Mouse (Mus musculus): ENCODE measurements at regions not wholly inside any gene's neighbourhood (a gene's known extent, or its start where the extent isn't known, plus 50 kb on each side); places are given as distances from the start of the nearest gene placed in this dataset.

DNA sequence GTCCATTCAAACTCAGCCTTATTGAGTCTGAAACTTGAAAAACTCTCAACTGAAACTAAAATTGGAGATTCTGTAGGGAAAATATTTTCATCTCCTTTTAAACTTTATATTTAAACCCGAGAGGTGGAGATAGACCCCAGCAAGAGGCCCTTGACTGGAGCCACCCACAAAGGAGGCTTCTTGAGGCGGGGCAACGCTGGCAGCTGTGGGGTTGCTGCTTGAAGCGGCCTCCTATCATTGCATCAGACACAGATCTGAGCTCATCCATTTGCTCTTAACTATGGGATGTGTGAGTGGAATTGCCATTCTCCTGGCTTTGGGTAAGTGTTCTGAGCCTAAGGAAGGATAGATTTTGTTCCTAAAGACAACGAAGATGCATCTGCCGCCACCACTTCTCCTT is 378.2 kb downstream of the Dad1 start:
- TF ChIP-seq CTCF (IDR thresholded peaks at IDR 0.05; ENCODE audit: borderline replicate concordance, insufficient read depth, low read length) = no peak
- TF ChIP-seq POLR2A (IDR thresholded peaks at IDR 0.05; ENCODE audit: low read depth, low read length) = no peak
- no peak overlapping the region for H3K27ac ChIP-seq (ENCODE audit: insufficient read depth, low read length)
- H3K4me3 ChIP-seq (ENCODE audit: insufficient read depth, low read length) = no peak overlapping the region
- no peaks in the 10 kb centered on the region for H3K4me1 ChIP-seq (ENCODE audit: control insufficient read depth, insufficient read depth, low read length)

DNA sequence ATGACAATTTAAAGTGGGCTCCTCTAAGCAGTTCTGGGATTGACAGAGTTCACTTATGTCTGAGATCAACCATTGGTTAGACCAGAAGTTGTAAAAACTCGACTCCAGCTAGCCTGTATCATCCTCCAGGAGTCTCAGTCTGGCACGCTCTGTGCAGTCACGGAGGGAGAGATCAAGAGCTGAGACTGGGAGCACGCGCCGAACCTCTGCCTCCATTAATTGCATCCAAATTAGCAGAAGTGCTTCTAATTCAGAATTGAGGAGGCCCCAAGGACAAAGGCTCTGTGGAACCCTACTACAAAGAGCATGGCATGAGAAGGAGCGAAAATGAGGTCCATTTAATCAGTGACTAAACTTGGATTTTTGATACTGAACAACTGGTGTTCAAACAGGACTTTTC is 406.9 kb downstream of the Dad1 start:
- TF ChIP-seq CTCF (IDR thresholded peaks at IDR 0.05; ENCODE audit: borderline replicate concordance, insufficient read depth, low read length) (no peak), POLR2A (IDR thresholded peaks at IDR 0.05; ENCODE audit: low read depth, low read length) (no peak)
- no peak overlapping the region for H3K4me3 ChIP-seq (ENCODE audit: insufficient read depth, low read length)

DNA sequence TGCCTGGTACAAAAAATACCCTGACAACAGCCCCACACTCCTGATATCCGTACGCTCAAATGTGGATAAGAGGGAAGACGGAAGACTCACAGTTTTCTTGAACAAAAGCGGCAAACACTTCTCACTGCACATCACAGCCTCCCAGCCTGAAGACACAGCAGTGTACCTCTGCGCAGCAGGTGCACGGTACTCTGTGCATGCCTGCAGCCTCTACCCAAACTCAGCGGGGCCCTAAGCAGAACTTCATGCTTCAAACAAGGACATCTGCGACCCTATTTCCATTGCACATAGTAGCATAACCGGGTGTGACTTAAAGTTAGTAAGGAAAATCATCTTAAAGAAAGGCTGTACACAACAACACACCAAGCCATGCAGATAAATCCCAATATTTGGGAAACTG is 408.3 kb downstream of the Dad1 start:
- no peak overlapping the region for H3K27ac ChIP-seq (ENCODE audit: insufficient read depth, low read length)
- no peaks in the 10 kb centered on the region for H3K4me1 ChIP-seq (ENCODE audit: control insufficient read depth, insufficient read depth, low read length)
- TF ChIP-seq CTCF (IDR thresholded peaks at IDR 0.05; ENCODE audit: borderline replicate concordance, insufficient read depth, low read length) = no peak
- no peak for TF ChIP-seq POLR2A (IDR thresholded peaks at IDR 0.05; ENCODE audit: low read depth, low read length)
- H3K4me3 ChIP-seq (ENCODE audit: insufficient read depth, low read length) = no peak overlapping the region

More for the DNA sequence above, 406.9 kb downstream of the Dad1 start:
- Histone ChIP-seq H3K27ac (ENCODE audit: insufficient read depth, low read length) (no peak overlapping the region), H3K4me1 (ENCODE audit: control insufficient read depth, insufficient read depth, low read length) (no peaks in the 10 kb centered on the region)

DNA sequence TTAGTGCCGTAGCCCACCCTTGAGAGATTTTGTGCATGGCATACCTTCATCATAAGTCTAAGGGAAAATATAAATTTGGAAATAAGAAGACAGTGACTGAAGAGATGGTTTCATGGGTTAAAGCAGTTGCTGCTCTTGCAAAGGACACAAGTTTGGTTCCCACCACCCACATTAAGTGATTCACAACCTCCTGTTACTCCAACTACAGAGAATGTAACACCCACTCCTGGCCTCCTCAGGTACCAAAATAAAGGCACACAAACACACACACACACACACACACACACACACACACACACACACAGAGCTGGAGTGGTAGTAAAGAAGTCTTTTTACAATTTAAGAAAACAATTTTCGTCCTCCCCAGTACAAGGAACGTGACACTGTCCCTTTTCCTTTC is 421.4 kb downstream of the Dad1 start:
- no peak overlapping the region for H3K27ac ChIP-seq (ENCODE audit: insufficient read depth, low read length)
- H3K4me3 ChIP-seq (ENCODE audit: insufficient read depth, low read length) = no peak overlapping the region
- TF ChIP-seq CTCF (IDR thresholded peaks at IDR 0.05; ENCODE audit: borderline replicate concordance, insufficient read depth, low read length) (no peak), POLR2A (IDR thresholded peaks at IDR 0.05; ENCODE audit: low read depth, low read length) (no peak)
- H3K4me1 ChIP-seq (ENCODE audit: control insufficient read depth, insufficient read depth, low read length) = no peaks in the 10 kb centered on the region

DNA sequence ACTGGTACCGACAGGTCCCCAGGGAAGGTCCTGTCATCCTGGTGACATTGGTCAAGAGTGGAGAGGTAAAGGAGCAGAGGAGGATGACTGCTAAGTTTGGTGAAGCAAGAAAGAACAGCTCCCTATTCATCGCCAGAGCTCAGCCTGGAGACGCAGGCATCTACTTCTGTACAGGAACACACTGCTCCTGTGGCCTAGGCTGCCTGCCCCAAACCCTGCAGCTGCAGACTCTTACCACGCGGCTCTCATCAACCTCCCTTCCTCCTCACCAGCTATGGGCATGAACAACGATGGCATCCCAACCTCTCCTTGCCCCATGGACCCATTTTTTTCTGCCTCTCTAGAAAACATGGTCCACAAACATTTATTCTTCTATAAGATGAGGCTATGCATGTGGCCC is 422.3 kb downstream of the Dad1 start:
- no peak overlapping the region for H3K27ac ChIP-seq (ENCODE audit: insufficient read depth, low read length)
- H3K4me3 ChIP-seq (ENCODE audit: insufficient read depth, low read length) = no peak overlapping the region
- TF ChIP-seq CTCF (IDR thresholded peaks at IDR 0.05; ENCODE audit: borderline replicate concordance, insufficient read depth, low read length) = no peak
- TF ChIP-seq POLR2A (IDR thresholded peaks at IDR 0.05; ENCODE audit: low read depth, low read length) = no peak
- no peaks in the 10 kb centered on the region for H3K4me1 ChIP-seq (ENCODE audit: control insufficient read depth, insufficient read depth, low read length)

DNA sequence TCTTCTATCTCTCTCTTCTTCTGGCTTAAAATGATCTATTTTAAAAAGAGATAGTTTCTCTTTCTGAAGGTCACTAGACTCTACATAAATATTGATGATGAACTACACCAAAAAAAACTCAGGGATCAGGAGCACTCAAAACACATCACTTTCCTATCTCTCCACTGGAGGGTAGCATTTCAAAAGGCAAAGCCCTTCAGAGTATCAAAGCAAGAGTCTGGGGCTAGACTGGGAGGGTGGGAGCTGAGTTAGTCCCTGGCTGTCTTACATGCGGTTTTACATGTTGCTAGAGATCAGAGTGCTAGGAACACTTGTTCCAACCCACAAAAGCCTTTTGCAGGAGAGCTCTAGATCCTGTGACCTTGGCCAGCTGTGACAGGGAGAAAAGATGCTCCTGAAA is 423.2 kb downstream of the Dad1 start:
- Histone ChIP-seq H3K4me3 (ENCODE audit: insufficient read depth, low read length) (no peak overlapping the region), H3K27ac (ENCODE audit: insufficient read depth, low read length) (no peak overlapping the region), H3K4me1 (ENCODE audit: control insufficient read depth, insufficient read depth, low read length) (no peaks in the 10 kb centered on the region)
- TF ChIP-seq POLR2A (IDR thresholded peaks at IDR 0.05; ENCODE audit: low read depth, low read length) (no peak), CTCF (IDR thresholded peaks at IDR 0.05; ENCODE audit: borderline replicate concordance, insufficient read depth, low read length) (no peak)

DNA sequence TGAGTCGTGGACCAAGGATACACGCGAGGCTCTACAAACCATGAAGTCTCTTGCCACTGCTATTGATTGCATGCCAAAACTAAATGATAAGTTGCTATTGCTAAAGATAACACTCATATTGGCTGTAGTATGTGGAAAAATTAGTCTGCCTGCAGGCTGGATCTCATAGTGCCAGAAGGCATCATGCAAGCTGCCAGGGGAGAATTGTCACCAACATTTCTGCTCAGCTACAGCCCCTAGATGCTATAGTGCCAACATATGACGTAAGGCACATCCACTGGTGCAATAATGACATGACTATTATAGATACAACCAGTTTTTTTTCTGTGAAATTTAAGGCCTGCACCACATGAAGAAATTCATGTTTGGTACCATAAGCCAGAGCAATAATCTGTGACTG is 427.1 kb downstream of the Dad1 start:
- H3K27ac ChIP-seq (ENCODE audit: insufficient read depth, low read length) = no peak overlapping the region
- no peak overlapping the region for H3K4me3 ChIP-seq (ENCODE audit: insufficient read depth, low read length)
- H3K4me1 ChIP-seq (ENCODE audit: control insufficient read depth, insufficient read depth, low read length) = no peaks in the 10 kb centered on the region
- TF ChIP-seq CTCF (IDR thresholded peaks at IDR 0.05; ENCODE audit: borderline replicate concordance, insufficient read depth, low read length) = no peak

DNA sequence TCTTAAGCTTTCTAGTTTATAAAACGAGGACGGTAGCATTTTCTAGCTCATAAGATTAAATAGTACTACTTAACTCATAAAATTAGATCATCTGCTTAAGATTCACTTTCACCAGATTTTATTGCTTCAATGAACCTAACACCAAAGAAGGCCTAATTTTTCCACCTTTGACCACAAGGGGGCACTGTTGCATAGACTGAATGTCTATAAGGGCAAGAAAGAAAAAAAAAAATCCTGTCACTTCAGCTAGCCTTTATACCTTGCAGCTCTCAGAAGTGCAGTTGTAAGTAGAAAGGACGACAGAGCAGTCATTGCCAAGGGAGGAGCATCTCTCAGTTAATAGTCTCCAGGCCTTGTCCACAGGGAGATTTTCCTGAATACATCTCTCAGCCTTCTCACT is 447.7 kb downstream of the Dad1 start:
- no peak overlapping the region for H3K27ac ChIP-seq (ENCODE audit: insufficient read depth, low read length)
- no peaks in the 10 kb centered on the region for H3K4me1 ChIP-seq (ENCODE audit: control insufficient read depth, insufficient read depth, low read length)
- TF ChIP-seq CTCF (IDR thresholded peaks at IDR 0.05; ENCODE audit: borderline replicate concordance, insufficient read depth, low read length) (no peak), POLR2A (IDR thresholded peaks at IDR 0.05; ENCODE audit: low read depth, low read length) (no peak)
- H3K4me3 ChIP-seq (ENCODE audit: insufficient read depth, low read length) = no peak overlapping the region

DNA sequence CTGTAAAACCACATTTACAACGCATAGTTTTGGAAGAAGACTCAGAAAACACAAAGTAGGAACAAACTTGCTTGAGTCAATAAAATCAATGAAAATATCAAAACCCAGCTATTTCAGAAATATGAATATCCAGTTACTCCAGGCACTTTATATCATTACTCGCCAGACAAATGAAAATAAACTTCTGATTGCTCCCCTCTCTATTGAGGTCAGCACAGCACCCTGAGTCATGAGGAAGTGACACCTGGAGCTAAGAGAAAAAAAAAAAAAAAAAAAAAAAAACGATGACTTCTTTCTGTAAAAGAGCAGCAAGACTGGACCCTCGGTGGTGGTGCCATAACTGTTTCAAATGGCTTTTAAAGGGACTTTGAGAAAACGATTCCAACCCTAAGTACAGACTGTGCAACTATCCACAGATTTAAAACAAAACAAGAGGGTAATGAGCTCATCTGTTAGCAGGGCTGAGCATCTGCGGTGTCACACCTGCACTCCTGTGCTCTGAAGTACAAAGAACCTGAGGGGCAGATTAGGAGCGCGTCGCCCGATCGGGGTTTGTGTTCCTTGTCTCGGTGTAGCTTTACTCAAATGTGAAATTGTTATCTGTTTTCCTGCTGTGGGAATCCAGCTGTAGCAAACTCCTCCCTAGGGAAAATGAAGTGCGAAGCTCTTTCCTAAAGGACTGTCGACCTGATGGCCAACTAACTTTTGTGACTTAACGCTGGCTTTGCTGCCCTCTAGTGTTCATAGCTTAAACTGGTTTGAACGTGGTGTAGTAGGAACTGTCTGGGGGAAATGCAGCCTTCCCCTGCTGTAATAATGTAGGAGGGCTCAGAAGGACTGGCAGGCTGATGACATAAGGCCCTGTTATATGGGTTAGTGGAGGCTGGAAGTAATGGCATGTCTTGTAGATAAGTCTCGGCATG is 449.9 kb downstream of the Dad1 start:
- H3K27ac ChIP-seq (ENCODE audit: insufficient read depth, low read length) = no peak overlapping the region
- no peaks in the 10 kb centered on the region for H3K4me1 ChIP-seq (ENCODE audit: control insufficient read depth, insufficient read depth, low read length)
- H3K4me3 ChIP-seq (ENCODE audit: insufficient read depth, low read length) = no peak overlapping the region
- TF ChIP-seq CTCF (IDR thresholded peaks at IDR 0.05; ENCODE audit: borderline replicate concordance, insufficient read depth, low read length) (no peak), POLR2A (IDR thresholded peaks at IDR 0.05; ENCODE audit: low read depth, low read length) (no peak)

DNA sequence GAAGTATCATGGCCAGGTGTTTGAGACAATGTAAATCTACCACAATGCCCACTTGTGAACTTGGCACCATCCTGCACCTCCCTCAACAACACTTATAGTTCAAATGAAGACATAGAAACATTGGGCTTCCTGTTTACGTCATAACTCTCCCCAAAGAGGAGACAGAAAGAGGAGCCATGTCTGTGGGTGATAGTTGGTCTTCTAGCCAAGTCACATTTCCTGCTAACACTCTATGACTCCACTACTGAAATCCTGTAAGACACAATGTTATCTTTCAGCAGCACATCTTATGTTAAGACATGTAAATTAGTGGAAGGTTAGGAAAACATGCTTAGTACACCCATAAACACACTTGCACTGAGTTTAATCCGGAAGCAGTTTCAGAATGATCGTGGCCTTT is 451.4 kb downstream of the Dad1 start:
- no peak for TF ChIP-seq POLR2A (IDR thresholded peaks at IDR 0.05; ENCODE audit: low read depth, low read length)
- no peak for TF ChIP-seq CTCF (IDR thresholded peaks at IDR 0.05; ENCODE audit: borderline replicate concordance, insufficient read depth, low read length)
- H3K27ac ChIP-seq (ENCODE audit: insufficient read depth, low read length) = no peak overlapping the region
- H3K4me3 ChIP-seq (ENCODE audit: insufficient read depth, low read length) = no peak overlapping the region
- H3K4me1 ChIP-seq (ENCODE audit: control insufficient read depth, insufficient read depth, low read length) = no peaks in the 10 kb centered on the region
